Mouse (Mus musculus) neural tube, embryonic 11.5 days (tissue): ENCODE data around the gene Ndufb3. TPM values are rescaled to one million over a fixed set of nuclear protein-coding genes. Genes with fewer than 3 reads are reported as not detected.
A peak's percentile ranks its signal among the peaks of the same experiment; 100 is the strongest.
"Not testable (repeated sequence)": the region's sequence is repeated elsewhere in the genome, so short reads cannot be mapped to it uniquely, and the experiment has no call there.

Source experiments
- ATAC-seq: fragments of 200-750 bp; cut with Nextera tagmentation; 2 replicates; pipeline ENCODE4 v1.8.0; 2017; ENCODE audit warnings: moderate number of reproducible peaks, mild to moderate bottlenecking, moderate TSS enrichment, moderate library complexity; ENCODE audit not compliant: insufficient read depth, low FRiP score, low TSS enrichment
- DNase-seq: peaks from one replicate; pipeline ENCODE4 v3.0.0-alpha.2; 2015; ENCODE audit warnings: low spot score
- H3K27ac ChIP-seq: fragments of 300-500 bp; sonication (generic); 2 replicates; pipeline ENCODE4 v1.5.1; 2014; ENCODE audit warnings: low read depth, mild to moderate bottlenecking, low read length
- H3K27me3 ChIP-seq: fragments of 300-500 bp; sonication (generic); 2 replicates; pipeline ENCODE4 v1.6.1; 2014; ENCODE audit warnings: mild to moderate bottlenecking, low read length, mixed read lengths; ENCODE audit not compliant: control insufficient read depth, insufficient read depth
- H3K36me3 ChIP-seq: fragments of 300-500 bp; sonication (generic); 2 replicates; pipeline ENCODE4 v1.6.1; 2014; ENCODE audit warnings: mild to moderate bottlenecking, low read length, moderate library complexity, mixed read lengths; ENCODE audit not compliant: control insufficient read depth, insufficient read depth
- H3K4me1 ChIP-seq: fragments of 300-500 bp; sonication (generic); 2 replicates; pipeline ENCODE4 v1.6.1; 2014; ENCODE audit warnings: low read length, mixed read lengths; ENCODE audit not compliant: control insufficient read depth, insufficient read depth
- H3K4me2 ChIP-seq: fragments of 300-500 bp; sonication (generic); 2 replicates; pipeline ENCODE4 v1.6.1; 2014; ENCODE audit warnings: low read depth, mild to moderate bottlenecking, moderate library complexity
- H3K4me3 ChIP-seq: fragments of 300-500 bp; sonication (generic); 2 replicates; pipeline ENCODE4 v1.5.1; 2014; ENCODE audit warnings: low read depth, low read length
- H3K9ac ChIP-seq: fragments of 300-500 bp; sonication (generic); 2 replicates; pipeline ENCODE4 v1.6.1; 2014; ENCODE audit warnings: mild to moderate bottlenecking, low read length
- H3K9me3 ChIP-seq: fragments of 300-500 bp; sonication (generic); 2 replicates; pipeline ENCODE4 v1.6.1; 2016; ENCODE audit warnings: low read length; ENCODE audit not compliant: control insufficient read depth
- WGBS: fragments of 180-500 bp; shearing (Covaris S2); extraction: QIAGEN DNeasy Blood & Tissue Kit; methylation state at CpG from one replicate; pipeline ENCODE4 v1.1.7; 2014; 5-methylcytosine and 5-hydroxymethylcytosine counted together
- polyA plus RNA-seq: library from polyadenylated mRNA; unstranded; fragments of >200 nt; fragmentation: Nextera tagmentation; extraction: Ambion mirVana; gene quantifications from 2 replicates; pipeline ENCODE4 v1.2.1, GENCODE M21; 2014

Gene Ndufb3
- 142 and 154 TPM in 2 replicates for polyA plus RNA-seq

DNA sequence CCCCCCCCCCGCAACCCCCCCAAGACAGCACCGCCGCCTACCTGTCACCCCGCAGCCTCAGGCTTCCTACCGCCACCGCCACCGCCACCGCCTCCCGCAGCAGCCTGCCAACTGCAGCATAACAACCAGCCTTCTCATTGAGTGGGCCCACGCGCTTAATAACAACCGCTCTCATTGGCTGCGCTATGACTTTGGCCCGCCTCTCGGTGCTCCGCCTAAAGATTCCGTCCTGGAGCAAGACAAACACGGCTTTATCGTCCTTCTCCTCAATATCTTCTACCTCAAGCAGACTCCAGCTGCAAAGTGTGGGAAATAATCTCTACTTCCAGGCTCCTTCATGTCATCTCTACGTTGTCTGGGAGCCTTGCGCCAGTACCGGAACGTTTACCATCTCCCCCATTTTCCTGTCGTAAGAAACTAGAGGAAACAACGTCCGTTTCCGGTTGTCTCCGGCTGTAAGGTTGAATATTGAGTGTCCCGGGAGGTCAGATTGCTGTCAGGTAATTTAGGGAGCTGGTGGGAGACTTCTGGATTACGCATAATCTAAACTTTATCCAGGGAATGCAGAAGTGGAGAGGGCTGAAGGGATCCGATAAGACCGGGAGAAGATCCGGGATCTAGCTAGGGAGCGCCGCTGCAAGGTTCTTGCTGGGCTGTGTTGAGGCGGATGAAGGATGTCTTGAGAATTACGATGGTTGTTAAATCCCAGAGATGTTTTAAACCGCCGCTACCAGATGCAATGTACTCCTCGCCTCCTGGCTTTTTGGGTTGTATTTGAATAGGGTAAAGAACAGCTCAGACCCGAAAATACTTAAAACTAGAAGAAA, at the start of gene Ndufb3, which contains the start of gene Fam126b:
TSS of gene Ndufb3 (plus strand) at position 214 of the 827 bp plus-strand sequence.
TSS of gene Fam126b (minus strand) at position 153 of the 827 bp plus-strand sequence.
- H3K9me3 ChIP-seq: no peaks in the 10 kb centered on the region
- WGBS: under 1% methylated on average over 41 of the region's 41 CpGs
- peak; percentile 98 for ATAC-seq
- DNase-seq: peak; percentile 87
- no peak within 1 kb of the TSS for H3K27ac ChIP-seq
- H3K4me3 ChIP-seq: peak within 1 kb of the TSS; percentile 78
- no peaks in the 10 kb centered on the region for H3K27me3 ChIP-seq
- no peaks in the 10 kb centered on the region for H3K4me1 ChIP-seq
- H3K9ac ChIP-seq: peak within 1 kb of the TSS; percentile 64
- peak within 1 kb of the TSS; percentile 58 for H3K4me2 ChIP-seq
- no peaks in the 10 kb centered on the region for H3K36me3 ChIP-seq

DNA sequence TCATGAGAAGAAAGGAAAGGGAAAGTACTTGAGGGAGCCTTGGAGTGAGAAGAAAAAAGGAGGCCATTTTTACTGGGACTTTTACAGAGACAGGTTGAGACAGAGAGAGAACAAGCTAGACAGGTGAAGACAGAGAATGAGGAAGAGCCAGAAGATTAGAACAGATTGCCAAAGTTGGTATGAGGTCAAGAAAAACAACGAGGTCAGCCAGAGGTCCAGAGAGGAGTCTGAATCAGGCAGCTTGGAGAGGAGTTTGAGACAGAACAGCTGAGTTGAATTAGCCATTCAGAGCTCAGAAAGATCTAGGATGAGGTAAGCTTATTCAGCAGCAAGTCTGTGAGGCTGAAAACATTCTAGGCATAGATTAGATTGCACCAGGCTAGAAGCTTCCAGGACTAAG, 44.8 kb upstream of the Ndufb3 start:
- Histone ChIP-seq H3K27me3 (no peaks in the 10 kb centered on the region), H3K4me3 (no peak overlapping the region), H3K9me3 (no peaks in the 10 kb centered on the region), H3K9ac (no peak overlapping the region), H3K27ac (no peak overlapping the region), H3K4me1 (no peaks in the 10 kb centered on the region), H3K4me2 (no peak overlapping the region), H3K36me3 (no peaks in the 10 kb centered on the region)
- WGBS: 80% methylated on average over 1 of the region's 1 CpGs
- DNase-seq (no peak), ATAC-seq (no peak)

DNA sequence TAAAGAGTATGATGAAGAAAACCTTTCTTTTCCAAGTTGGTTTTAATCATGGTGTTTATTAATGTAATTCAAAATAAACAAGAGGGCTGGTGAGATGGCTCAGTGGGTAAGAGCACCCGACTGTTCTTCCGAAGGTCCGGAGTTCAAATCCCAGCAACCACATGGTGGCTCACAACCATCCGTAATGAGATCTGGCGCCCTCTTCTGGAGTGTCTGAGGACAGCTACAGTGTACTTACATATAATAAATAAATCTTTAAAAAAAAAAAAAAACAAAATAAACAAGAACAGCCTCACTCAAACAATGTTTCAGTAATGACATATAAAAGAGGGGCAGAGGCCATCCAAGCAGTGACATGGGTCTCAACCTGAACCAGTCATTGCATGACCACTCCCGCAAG, 25.8 kb upstream of the Ndufb3 start:
- not testable (repeated sequence) for H3K36me3 ChIP-seq, H3K4me3 ChIP-seq, H3K9ac ChIP-seq, H3K4me1 ChIP-seq, H3K27me3 ChIP-seq, DNase-seq, H3K4me2 ChIP-seq, H3K27ac ChIP-seq, ATAC-seq, H3K9me3 ChIP-seq
- 94% methylated on average over 4 of the region's 6 CpGs for WGBS

DNA sequence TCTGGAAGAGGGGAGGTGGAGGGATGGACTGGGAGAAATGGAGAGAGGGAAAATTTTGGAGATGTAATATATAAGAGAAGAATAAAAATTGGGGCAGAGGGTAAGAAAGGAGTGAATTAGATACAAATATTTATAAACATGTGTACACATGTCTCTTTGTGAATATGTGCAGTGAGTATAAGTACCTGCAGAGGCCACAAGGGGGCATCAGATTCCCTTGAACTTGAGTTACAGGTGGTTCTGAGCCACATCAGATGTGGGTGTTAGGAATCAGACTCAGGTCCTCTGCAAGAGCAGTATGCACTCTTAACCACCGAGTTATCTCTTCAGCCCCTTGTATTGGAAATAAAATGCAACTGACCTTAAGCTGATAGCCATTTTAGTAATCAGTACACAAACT, 23.7 kb upstream of the Ndufb3 start:
- Histone ChIP-seq H3K4me2 (no peak overlapping the region), H3K9me3 (no peaks in the 10 kb centered on the region), H3K9ac (no peak overlapping the region), H3K4me1 (no peaks in the 10 kb centered on the region), H3K36me3 (peaks cover 2% of the 10 kb centered on the region; the same call in 1 of the 2 replicates), H3K27me3 (no peaks in the 10 kb centered on the region), H3K27ac (no peak overlapping the region), H3K4me3 (no peak overlapping the region)
- ATAC-seq (no peak), DNase-seq (no peak)
- WGBS: 100% methylated on average over 1 of the region's 1 CpGs

DNA sequence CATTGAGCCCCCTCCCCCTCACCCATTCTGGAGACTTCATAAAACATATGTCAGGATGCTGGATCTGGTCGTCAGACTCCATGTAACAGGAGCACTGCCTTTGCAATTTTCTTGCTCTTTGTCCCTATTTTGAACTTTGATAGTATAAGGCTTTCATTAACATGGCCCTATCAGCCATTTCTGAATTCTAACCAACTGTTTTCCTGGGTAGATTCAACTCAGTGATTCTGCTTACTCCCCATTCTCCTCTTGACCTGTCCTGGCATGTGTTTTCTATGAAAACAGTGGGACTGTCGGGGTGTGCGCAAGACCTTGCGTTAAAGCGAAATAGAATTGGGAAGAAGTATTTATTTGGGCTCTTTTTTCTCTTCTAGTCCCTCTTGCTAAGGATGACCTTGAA, 21.2 kb upstream of the Ndufb3 start:
- Histone ChIP-seq H3K4me3 (no peak overlapping the region), H3K4me1 (no peaks in the 10 kb centered on the region), H3K9me3 (no peaks in the 10 kb centered on the region), H3K36me3 (peaks cover 2% of the 10 kb centered on the region; the same call in 1 of the 2 replicates), H3K27me3 (no peaks in the 10 kb centered on the region), H3K4me2 (no peak overlapping the region), H3K9ac (no peak overlapping the region), H3K27ac (no peak overlapping the region)
- WGBS: 83% methylated on average over 5 of the region's 5 CpGs
- ATAC-seq (no peak), DNase-seq (no peak)

DNA sequence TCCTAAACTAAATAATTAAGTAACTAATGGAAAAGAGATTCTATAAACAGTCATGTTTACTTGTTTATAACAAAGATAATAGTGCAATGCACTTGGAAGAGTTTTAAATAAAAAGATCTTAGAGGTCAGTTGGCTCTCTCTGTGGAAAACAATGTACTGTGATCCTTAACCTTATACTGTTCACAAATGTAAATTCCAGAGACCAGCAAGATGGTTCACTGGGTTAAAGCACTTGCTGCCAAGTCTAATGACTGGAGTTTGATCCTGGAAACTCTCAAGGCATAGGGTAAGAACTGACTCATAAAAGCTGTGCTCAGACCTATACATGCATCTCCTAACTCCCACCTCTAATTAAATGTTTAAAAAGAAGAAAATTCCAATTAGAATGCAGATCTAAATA, 19.6 kb upstream of the Ndufb3 start:
- H3K36me3 ChIP-seq: peaks cover 2% of the 10 kb centered on the region; the same call in 1 of the 2 replicates
- H3K4me1 ChIP-seq: no peaks in the 10 kb centered on the region
- no peak overlapping the region for H3K4me3 ChIP-seq
- DNase-seq: no peak
- H3K4me2 ChIP-seq: no peak overlapping the region
- no peak overlapping the region for H3K9ac ChIP-seq
- ATAC-seq: no peak
- no peaks in the 10 kb centered on the region for H3K27me3 ChIP-seq
- no peak overlapping the region for H3K27ac ChIP-seq
- H3K9me3 ChIP-seq: no peaks in the 10 kb centered on the region

DNA sequence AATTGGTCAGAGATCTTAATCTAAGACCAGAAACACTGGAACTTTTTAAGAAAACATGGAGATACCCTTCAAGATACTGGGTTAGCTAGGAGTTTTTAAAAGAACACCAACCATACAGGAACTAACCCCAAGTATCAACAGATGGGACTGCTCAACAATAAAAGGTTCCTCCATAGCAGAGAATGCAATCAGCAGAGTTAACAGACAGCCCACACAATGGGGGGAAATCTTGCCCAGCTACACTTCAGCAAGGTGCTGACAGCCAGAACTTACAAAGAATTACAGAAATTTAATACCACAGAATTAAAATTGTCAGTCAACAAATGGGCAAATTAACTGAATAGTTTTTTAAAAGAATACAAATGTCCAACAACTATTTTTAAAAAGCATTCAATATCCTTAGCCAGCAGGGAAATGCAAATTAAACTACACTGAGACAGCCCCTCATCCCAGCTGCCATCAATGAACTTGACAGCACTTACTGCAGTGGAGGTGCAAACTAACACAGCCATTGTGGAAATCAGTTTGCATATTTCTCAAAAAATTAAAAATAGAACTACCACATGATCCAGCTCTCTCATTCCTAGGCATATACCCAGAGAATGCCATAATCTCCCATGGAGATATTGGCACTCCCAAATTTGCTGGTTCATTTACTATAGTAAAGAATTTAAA, 17.6 kb upstream of the Ndufb3 start:
- Histone ChIP-seq H3K27ac (no peak overlapping the region), H3K36me3 (no peaks in the 10 kb centered on the region), H3K9ac (no peak overlapping the region), H3K4me1 (no peaks in the 10 kb centered on the region), H3K9me3 (no peaks in the 10 kb centered on the region), H3K4me3 (no peak overlapping the region), H3K4me2 (no peak overlapping the region), H3K27me3 (no peaks in the 10 kb centered on the region)
- ATAC-seq (no peak), DNase-seq (no peak)

DNA sequence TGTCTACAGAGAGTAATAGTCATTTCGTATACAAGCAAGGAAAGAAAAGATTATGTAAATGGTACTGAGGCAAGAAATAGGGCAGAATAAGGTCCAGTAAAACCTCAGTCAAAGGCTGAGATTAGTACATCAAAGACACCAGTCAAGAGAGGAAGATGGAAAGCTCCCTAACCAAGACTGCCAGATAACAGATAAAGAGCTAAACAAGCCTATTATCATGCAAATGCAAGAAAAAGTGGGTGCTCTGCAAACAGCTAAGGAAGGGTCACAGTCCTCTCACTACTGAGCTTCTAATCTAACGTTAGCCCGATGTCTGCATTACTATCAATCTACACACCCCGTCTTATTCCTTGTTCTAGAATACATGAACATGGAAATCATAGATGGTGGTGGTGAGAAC, 15.7 kb upstream of the Ndufb3 start:
- no peaks in the 10 kb centered on the region for H3K9me3 ChIP-seq
- no peak overlapping the region for H3K27ac ChIP-seq
- H3K4me3 ChIP-seq: no peak overlapping the region
- H3K9ac ChIP-seq: no peak overlapping the region
- DNase-seq: no peak
- 38% methylated on average over 4 of the region's 4 CpGs for WGBS
- ATAC-seq: no peak
- H3K36me3 ChIP-seq: no peaks in the 10 kb centered on the region
- no peaks in the 10 kb centered on the region for H3K27me3 ChIP-seq
- H3K4me2 ChIP-seq: no peak overlapping the region
- H3K4me1 ChIP-seq: no peaks in the 10 kb centered on the region

DNA sequence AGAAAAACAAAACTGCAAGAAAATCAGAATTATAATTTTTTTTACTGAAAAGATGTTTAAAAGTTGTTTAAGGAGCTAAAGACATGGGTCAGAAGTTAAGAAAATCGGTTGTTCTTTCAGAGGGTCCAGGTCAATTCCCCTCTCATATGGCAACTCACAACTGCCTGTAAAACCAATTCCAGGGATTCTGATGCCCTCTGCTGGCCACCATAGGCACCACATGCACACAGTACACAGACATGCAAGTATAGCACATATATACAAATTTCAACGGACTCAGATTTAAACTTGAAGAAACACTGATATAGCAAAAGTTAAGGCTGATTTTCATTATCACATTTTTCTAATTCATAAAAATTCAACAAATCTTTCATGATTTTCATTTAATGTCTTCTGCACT, 7.0 kb upstream of the Ndufb3 start:
- H3K4me3 ChIP-seq: no peak overlapping the region
- 86% methylated on average over 2 of the region's 2 CpGs for WGBS
- no peak overlapping the region for H3K9ac ChIP-seq
- no peak for ATAC-seq
- no peaks in the 10 kb centered on the region for H3K36me3 ChIP-seq
- H3K27ac ChIP-seq: no peak overlapping the region
- DNase-seq: no peak
- H3K4me1 ChIP-seq: no peaks in the 10 kb centered on the region
- H3K4me2 ChIP-seq: no peak overlapping the region
- no peaks in the 10 kb centered on the region for H3K9me3 ChIP-seq
- H3K27me3 ChIP-seq: no peaks in the 10 kb centered on the region
